Mouse (Mus musculus) spleen, adult 2 months (tissue): ENCODE results near the gene Lrrn4cl. TPM values are rescaled to one million over a fixed set of nuclear protein-coding genes. Genes with fewer than 3 reads are reported as not detected.

Experiments used
- DNase-seq, 2 experiments: peaks; one replicate each; pipeline versions ENCODE4 v3.0.0 to v3.0.0-alpha.2; 2012 to 2021; ENCODE audit warnings: low spot score in 2 of 2, low read depth in 1 of 2
- H3K27ac ChIP-seq: fragments of 200-500 bp; 2 replicates; pipeline ENCODE4 v1.5.1; 2012; ENCODE audit warnings: low read length, inconsistent platforms; ENCODE audit not compliant: insufficient read depth
- H3K27me3 ChIP-seq: fragments of 200-500 bp; 2 replicates; pipeline ENCODE4 v1.6.1; 2012; ENCODE audit warnings: mild to moderate bottlenecking, moderate library complexity, low read length, inconsistent platforms; ENCODE audit not compliant: control insufficient read depth, insufficient read depth
- H3K36me3 ChIP-seq: fragments of 200-500 bp; 2 replicates; pipeline ENCODE4 v1.6.1; 2012; ENCODE audit warnings: mild to moderate bottlenecking, low read length, inconsistent platforms; ENCODE audit not compliant: control insufficient read depth, insufficient read depth
- H3K4me1 ChIP-seq: fragments of 200-500 bp; 2 replicates; pipeline ENCODE4 v1.6.1; 2011; ENCODE audit warnings: inconsistent platforms; ENCODE audit not compliant: control insufficient read depth, insufficient read depth, insufficient read length
- H3K4me3 ChIP-seq: fragments of 200-500 bp; 2 replicates; pipeline ENCODE4 v1.5.1; 2011; ENCODE audit warnings: mild to moderate bottlenecking, inconsistent platforms; ENCODE audit not compliant: insufficient read depth, insufficient read length; ENCODE audit errors: extremely low read depth
- CTCF ChIP-seq: fragments of 200-500 bp; IDR thresholded peaks from 2 replicates; pipeline ENCODE4 v1.5.1; 2011; ENCODE audit warnings: mild to moderate bottlenecking, inconsistent platforms; ENCODE audit not compliant: insufficient read depth, insufficient read length, insufficient replicate concordance; ENCODE audit errors: extremely low read depth
- POLR2A ChIP-seq: fragments of 200-500 bp; IDR thresholded peaks from 2 replicates; pipeline ENCODE4 v1.6.1; 2011; ENCODE audit warnings: low read depth, low read length, inconsistent platforms
- WGBS: fragments of 180-500 bp; shearing (Covaris S2); methylation state at CpG from one replicate; pipeline ENCODE4 v1.1.7; 2018; 5-methylcytosine and 5-hydroxymethylcytosine counted together
- polyA plus RNA-seq: library from polyadenylated mRNA; depleted of rRNA; stranded (reverse); fragments of >200 nt; gene quantifications from 2 replicates; pipeline ENCODE4 v1.2.3, GENCODE M21; 2012; rRNA removed

Gene Lrrn4cl
- polyA plus RNA-seq = 0.23 and 0.27 TPM in 2 replicates

- no peaks in the 10 kb centered on the region for H3K4me1 ChIP-seq
- 65% methylated on average over 7 of the region's 7 CpGs for WGBS
- peaks cover 17% of the 10 kb centered on the region for H3K36me3 ChIP-seq
- no peaks in the 10 kb centered on the region for H3K27me3 ChIP-seq
- no peak within 1 kb of the TSS for H3K4me3 ChIP-seq
- no peak within 1 kb of the TSS for H3K27ac ChIP-seq
- TF ChIP-seq CTCF (no peak), POLR2A (no peak)
- no peak for DNase-seq
Measured at GRCm38 (mm10) chr19:8850402-8850901, at the start of gene Lrrn4cl. Gene Lrrn4cl (plus strand): TSS chr19:8850768.

GRCm38 (mm10) chr19:8802130-8802821 is 48.3 kb upstream of the Lrrn4cl start, which contains the start of gene Zbtb3:
Gene Zbtb3 (plus strand): TSS chr19:8802555.
- H3K27me3 ChIP-seq = no peaks in the 10 kb centered on the region
- peaks cover 2% of the 10 kb centered on the region; the same call in 1 of the 2 replicates for H3K36me3 ChIP-seq
- TF ChIP-seq CTCF = no peak
- TF ChIP-seq POLR2A = peak; percentile 67
- DNase-seq = peak; percentile 91 to 96
- H3K27ac ChIP-seq = peak within 1 kb of the TSS; percentile 76
- WGBS = under 1% methylated on average over 30 of the region's 30 CpGs
- peaks cover 3% of the 10 kb centered on the region for H3K4me1 ChIP-seq
- peak within 1 kb of the TSS; percentile 79 for H3K4me3 ChIP-seq

- Histone ChIP-seq H3K4me3 (no peak overlapping the region), H3K4me1 (peaks cover 3% of the 10 kb centered on the region), H3K27me3 (no peaks in the 10 kb centered on the region), H3K27ac (no peak overlapping the region), H3K36me3 (peaks cover 3% of the 10 kb centered on the region; the same call in 1 of the 2 replicates)
- WGBS = 81% methylated on average over 9 of the region's 9 CpGs
- no peak for DNase-seq
- no peak for TF ChIP-seq CTCF
- TF ChIP-seq POLR2A = no peak
Measured at GRCm38 (mm10) chr19:8803204-8803780, 47.3 kb upstream of the Lrrn4cl start.

GRCm38 (mm10) chr19:8803879-8804660 is 46.5 kb upstream of the Lrrn4cl start:
- no peak for TF ChIP-seq POLR2A
- TF ChIP-seq CTCF = no peak
- Histone ChIP-seq H3K27me3 (no peaks in the 10 kb centered on the region), H3K4me1 (peaks cover 3% of the 10 kb centered on the region), H3K4me3 (no peak overlapping the region), H3K36me3 (peaks cover 5% of the 10 kb centered on the region; the same call in 1 of the 2 replicates), H3K27ac (no peak overlapping the region)
- 80% methylated on average over 11 of the region's 11 CpGs for WGBS
- no peak for DNase-seq

- Histone ChIP-seq H3K36me3 (peaks cover 18% of the 10 kb centered on the region), H3K27ac (peak overlapping the region; percentile 91), H3K4me1 (peaks cover 5% of the 10 kb centered on the region), H3K27me3 (no peaks in the 10 kb centered on the region), H3K4me3 (peak overlapping the region; percentile 17; the same call in 1 of the 2 replicates)
- DNase-seq = peak in 1 of 2 experiments; percentile 12
- WGBS = 65% methylated on average over 5 of the region's 5 CpGs
- TF ChIP-seq POLR2A (no peak), CTCF (no peak)
Measured at GRCm38 (mm10) chr19:8806810-8807209, 43.8 kb upstream of the Lrrn4cl start.

- TF ChIP-seq CTCF = no peak
- TF ChIP-seq POLR2A = no peak
- 89% methylated on average over 11 of the region's 11 CpGs for WGBS
- no peaks in the 10 kb centered on the region for H3K27me3 ChIP-seq
- no peak for DNase-seq
- H3K27ac ChIP-seq = no peak overlapping the region
- peaks cover 3% of the 10 kb centered on the region for H3K4me1 ChIP-seq
- no peak overlapping the region for H3K4me3 ChIP-seq
- peaks cover 18% of the 10 kb centered on the region for H3K36me3 ChIP-seq
Measured at GRCm38 (mm10) chr19:8815812-8816211, 34.8 kb upstream of the Lrrn4cl start.
